Mouse (Mus musculus) T-helper 2 cell (primary cell): Measurements from ENCODE around the gene Ppp4r1.

Source experiments
- in situ Hi-C: fragments of 300-600 bp; cut with MboI, MseI; formaldehyde crosslinking; loops from one replicate; pipeline ENCODE4 v1.15.1; 2025; ENCODE audit warnings: high pct_unique_total_duplicates

Gene Ppp4r1

DNA sequence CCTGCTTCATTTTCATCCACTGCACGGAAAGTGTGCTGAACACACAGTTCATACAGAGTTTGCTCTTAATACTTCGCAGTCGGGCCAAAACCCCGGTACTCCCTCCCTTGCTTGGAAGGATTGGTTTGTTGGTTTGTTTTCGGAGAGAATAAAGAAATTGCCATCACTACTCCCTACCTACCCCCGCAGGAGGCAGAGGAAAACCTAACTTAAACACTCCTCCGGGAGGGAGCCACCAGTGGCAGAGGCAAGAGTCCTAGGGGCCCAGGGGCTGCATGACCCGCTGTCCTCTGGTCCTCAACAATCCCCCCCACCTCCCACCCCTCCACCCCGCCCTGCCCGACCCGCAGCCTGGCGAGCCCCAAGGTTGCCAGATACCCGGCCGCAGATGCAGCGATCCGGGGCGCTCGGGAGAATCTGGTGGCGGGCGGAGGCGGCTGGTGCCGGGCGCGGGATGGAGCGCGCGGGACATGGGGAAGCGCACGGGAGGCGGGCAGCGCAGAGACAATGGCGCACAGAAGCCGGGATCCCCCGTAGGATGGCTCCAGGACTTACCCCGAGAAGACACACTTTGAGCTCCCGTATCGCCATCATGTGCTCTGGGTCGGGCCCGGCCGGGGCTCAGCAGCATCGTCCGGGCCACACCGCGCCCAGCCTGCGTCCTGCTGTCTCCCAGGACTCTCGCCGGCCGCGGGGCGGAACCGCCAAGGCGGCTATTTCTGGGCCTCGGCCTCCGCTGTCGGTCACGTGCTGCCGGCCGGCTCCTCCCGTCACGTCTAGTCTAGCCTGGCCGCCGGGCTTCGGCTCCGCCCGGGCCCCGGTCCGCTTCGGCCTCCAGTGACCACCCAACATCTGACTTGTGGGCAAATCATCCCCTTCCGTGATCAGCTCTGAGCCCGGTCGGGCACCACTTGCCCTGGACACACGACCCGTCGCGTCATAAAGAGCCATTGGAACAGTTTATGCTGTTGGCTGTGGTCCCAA lies 10.1 kb upstream of the Ppp4r1 start, which contains the start of gene Rab31:
Gene Rab31 (minus strand): TSS at position 802 of the 984 bp plus-strand sequence.
- in situ Hi-C loops = no loop called here

DNA sequence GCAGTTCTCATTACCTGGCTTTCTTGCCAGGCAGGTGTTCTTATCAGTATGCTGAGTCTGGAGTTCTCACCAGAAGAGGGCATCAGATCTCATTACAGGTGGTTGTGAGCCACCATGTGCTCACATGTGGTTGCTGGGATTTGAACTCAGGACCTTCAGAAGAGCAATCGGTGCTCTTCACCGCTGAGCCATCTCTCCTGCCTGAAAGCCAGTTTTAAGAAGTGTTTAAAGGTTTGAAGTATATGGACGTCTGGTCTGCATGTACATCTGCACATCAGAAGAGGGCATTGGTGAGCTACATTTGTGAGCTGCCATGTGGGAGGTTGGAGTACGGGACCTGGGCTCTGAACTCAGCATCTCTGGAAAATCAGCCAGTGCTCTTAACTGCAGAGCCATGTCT lies 8.8 kb upstream of the Ppp4r1 start:
- in situ Hi-C loops = no loop called here

DNA sequence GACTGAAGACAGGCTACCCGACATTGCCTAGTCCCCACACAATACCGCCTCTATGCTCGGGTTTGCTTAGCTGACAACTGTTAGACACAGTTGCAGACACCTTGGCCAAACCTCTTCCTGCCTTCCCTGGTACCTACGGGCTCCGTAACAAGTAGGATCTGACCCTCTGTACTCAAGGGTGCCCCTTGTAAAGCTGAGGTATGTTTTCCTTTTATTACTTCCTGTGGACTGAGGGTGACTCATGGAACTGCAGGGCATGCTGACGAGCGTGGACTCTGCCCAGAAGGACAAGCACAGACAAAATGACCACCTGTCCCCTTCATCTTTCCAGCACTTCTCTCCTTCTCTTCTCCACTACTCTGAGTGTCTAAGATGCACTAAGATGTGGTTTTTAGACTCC lies 7.9 kb upstream of the Ppp4r1 start:
- in situ Hi-C loops = no loop called here

DNA sequence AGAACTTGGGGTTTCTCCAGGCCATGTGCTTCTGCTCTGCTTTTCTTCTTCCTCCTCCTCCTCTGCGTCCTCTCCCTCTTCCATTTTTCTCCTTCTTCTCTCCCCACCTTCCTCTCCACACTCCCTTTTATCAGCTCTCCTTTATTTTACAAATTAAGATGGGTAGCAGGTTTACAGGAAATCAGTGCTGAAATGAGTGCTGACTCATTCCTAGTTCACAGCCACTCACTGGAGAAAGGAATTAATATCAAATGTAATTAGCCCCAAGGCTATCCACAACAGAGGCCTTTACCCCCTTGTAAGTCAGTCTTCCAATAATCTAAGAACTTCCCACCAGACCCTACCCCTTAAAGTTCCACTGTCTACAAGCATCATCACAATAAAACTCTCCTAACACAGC lies 6.1 kb upstream of the Ppp4r1 start:
- in situ Hi-C loops = no loop called here

GRCm38 (mm10) chr17:65777461-65777860 lies 4.9 kb upstream of the Ppp4r1 start:
- in situ Hi-C loops = no loop called here

- in situ Hi-C loops = no loop called here
These were observed 1.4 kb upstream of the Ppp4r1 start for GRCm38 (mm10) chr17:65780970-65781369.

DNA sequence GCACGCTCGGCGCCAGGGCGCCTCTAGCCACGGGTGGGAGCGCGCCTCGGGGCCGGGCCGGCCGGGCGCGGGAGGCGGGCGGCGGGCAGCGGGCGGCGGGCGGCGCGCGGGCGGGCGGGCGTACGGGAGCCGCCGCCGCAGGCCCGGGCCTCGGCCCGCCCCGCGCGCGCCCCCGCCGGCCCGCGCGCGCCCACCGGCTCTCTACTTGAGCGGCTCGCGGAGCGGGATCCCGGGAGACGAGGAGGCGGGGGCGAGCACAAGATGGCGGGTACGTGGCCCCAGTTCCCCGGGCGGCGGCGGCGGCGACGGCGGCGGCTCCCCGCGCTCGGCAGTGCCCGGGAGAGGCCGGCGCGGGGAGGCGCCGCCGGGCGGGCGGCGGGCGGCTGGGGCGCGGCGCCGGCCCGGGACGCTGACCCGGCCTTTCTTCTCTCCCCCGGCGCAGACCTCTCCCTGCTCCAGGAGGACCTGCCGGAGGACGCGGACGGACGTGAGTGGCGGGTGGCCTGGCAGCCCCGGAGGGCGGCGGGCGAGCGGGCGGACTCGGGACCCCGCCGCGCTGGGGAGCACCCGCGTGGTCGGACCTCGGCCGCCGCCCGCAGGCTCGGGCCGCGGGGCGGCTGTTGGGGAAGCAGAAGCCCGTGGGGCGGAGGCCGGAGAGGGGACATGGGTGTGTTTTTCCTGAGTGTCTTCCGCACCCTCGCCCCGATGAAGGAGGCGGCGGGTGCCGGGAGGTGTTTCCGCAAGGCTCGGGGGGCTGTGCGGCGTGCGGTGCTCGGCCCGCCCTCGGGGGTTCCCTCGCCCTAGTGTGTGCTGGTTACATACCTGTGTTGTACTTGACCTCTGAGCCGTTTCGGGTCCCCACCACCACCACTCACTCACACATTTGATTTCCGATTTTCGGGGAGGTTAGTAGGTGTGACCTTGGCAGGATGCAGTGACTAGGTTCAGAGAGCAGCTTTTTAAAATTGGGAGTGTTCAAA lies 1.1 kb downstream of the Ppp4r1 start:
- in situ Hi-C loops = no loop called here

DNA sequence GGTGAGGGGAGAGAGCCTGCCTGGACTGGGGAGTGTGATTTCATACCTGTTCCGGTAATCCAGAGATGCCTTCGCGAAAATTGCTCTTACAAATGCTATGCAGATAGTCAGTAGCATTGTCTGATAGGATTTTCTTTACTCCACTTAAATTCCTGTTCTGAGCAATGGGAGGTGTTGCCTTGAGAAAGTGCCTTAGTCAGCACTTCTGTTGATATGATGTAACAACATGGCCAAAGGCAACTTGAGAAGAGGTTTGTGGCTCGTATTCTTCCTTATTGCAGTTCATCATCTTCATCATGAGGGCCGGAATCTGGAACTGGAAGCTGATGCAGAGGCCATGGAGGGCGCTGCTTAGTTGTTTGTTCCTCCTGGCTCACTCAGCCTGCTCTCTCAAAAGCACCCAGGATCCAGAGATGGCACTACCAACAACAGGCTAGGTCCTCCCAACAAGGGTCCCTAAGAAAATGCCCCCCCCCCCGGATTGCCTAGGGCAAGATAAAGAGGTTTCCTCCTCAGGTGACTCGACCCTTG lies 2.3 kb downstream of the Ppp4r1 start:
- in situ Hi-C loops = no loop called here

GRCm38 (mm10) chr17:65785707-65786106 lies 3.3 kb downstream of the Ppp4r1 start:
- in situ Hi-C loops = no loop called here

GRCm38 (mm10) chr17:65786225-65786624 lies 3.9 kb downstream of the Ppp4r1 start:
- in situ Hi-C loops = no loop called here

DNA sequence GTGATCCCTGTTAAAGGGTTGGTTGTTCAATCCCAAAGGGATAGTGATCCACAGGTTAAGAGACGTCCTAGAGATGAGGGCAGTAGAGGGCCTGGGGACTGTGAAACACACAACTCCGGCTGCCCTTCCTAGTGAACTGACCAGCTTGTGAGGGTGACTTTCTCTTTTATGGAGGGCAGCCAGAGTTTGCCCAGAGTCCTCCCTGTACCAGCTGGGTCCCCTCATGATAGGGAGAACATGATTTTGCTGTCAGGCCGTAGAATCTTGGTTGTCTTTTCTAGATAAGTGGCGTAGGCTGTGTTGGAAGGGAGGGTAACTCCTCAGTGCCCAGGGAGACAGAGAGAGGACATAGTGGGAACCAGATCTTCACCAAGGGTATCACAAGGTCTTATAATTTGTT lies 4.9 kb downstream of the Ppp4r1 start:
- in situ Hi-C loops = no loop called here

GRCm38 (mm10) chr17:65788542-65789291 lies 6.3 kb downstream of the Ppp4r1 start:
- in situ Hi-C loops = no loop called here

- in situ Hi-C loops = no loop called here
These were observed 7.2 kb downstream of the Ppp4r1 start for GRCm38 (mm10) chr17:65789576-65789975.

DNA sequence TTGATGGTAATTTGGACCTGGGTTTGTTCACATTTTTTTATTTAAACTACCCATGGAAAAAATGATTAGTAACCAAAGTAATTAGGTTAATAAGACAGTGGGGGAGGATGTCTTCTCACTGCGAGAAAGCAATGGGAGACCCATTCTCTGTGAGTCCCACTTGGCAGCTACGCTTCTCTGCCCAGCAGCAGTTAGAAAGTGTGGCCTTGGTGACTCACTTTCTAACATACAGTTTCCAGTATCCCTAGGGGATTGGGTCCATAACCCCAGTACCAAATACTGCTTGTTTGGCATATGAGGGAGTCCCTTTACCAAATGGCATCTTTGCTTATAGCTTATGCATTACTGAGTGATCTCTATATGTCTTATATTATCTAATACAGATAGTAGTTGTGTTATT lies 8.8 kb downstream of the Ppp4r1 start:
- in situ Hi-C loops = no loop called here

DNA sequence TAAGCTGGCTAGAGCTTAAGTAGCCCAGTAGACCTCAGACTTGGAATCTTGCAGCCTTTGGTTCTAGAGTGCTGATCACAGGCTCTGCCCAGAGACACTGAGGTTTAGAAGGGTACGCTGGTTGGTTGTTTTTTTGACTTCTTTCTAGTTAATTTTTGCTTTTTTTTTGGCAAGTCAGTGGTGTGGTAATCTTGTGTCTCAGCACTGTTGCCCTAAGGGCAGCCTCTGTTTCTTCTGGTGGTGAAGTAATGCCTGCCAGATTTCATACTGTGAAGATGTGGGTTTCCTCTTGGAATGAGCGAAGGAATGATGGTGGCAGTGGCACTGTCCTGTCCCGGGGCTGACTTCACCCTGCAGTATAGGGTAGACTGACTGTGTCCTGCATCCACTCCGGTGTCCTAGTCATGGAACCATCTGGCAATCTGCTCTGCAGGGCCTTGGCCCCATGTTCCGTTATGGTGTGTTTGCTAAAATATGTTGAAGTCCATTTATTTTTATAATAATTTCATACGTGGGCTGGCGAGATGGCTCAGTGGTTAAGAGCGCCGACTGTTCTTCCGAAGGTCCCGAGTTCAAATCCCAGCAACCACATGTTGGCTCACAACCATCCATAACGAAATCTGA lies 11.0 kb downstream of the Ppp4r1 start:
- in situ Hi-C loops = no loop called here

DNA sequence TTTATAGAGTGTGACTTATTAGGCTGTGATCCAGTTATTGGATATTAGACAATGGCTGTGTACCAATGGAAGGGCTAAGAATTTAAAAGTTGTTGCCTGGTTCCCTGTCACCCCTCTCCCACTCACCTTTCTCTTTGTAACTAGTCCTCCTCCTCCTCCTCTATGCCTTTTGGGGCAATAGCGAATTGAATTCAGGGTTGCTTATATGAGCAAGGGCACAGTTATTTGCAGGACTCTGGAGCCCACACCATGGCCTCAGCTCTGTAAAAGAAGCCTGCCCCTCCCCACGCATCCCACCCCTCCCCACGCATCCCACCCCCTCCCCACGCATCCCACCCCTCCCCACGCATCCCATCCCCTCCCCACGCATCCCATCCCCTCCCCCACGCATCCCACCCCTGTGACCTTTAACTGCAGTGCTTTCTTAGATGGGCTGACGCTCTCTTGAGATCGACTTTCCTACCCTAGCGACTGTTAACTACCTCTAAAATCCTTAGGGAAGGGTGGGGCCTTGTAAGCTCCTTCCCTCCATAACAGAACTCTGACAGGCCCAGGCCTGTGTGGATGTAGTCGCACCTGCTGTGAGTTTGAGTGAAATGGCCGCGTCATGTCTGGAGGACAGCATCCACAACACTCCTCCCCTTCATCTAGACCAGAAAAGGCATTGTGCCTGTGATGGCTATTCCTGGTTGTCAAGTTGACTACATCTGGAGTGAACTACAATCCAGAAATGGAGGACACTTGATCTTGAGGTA lies 11.9 kb downstream of the Ppp4r1 start:
- in situ Hi-C loops = no loop called here

GRCm38 (mm10) chr17:65796056-65796455 lies 13.7 kb downstream of the Ppp4r1 start:
- in situ Hi-C loops = no loop called here

DNA sequence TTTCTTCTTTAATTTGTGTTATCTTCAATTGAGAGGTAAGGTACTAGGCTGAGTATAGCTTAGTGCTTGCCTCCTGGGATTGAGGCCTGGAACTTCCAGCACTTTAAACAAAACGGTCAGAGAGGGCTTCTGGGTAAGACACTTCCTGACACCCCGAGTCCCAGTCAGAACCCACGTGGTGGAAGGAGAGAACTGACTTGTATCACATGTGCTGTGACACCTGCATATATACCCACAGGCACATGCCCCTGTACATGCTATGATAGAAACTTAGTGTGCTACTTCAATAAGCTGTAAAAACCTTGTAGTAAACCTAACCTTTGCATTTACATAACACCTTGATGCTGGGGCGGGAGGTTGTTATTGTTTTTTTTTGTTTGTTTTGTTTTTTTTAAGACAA lies 16.1 kb downstream of the Ppp4r1 start:
- in situ Hi-C loops = no loop called here

DNA sequence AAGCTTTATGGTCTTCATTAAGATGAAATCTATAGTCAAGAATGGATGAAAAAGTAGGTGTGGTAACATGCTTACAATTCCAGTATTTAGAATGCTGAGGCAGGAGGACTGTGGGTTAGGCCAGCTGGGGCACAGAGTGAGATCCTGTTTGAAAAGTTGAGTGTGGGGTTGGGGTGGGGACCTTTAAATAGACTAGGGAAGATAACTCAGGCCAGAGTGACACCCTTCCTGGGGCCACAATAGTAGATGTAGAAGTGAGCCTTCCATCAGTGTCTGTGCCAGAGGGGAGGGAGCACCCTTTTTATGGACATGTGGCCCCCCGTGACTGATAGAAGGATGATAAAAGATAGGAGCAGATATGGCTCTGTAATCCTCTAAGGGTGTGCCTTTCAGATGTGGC lies 17.0 kb downstream of the Ppp4r1 start:
- in situ Hi-C loops = no loop called here

GRCm38 (mm10) chr17:65800451-65800850 lies 18.1 kb downstream of the Ppp4r1 start:
- in situ Hi-C loops = no loop called here
